Mouse (Mus musculus): Measurements from ENCODE around the gene Mylk. TPM values are rescaled to one million over a fixed set of nuclear protein-coding genes. Genes with fewer than 3 reads are reported as not detected.

The Mylk gene
- polyA plus RNA-seq, 1 experiment from 2014 or later = 5.5 TPM

Other genes with a start within 250 kb of the Mylk start
- 26.7 and 30.0 TPM in 2 replicates for gene Kalrn, start 171.7 kb upstream of the Mylk start, polyA plus RNA-seq (2016; fragmentation: Nextera tagmentation; extraction: Ambion mirVana)
- not detected in 2 replicates for gene Ropn1, start 95.3 kb upstream of the Mylk start, polyA plus RNA-seq (2016; fragmentation: Nextera tagmentation; extraction: Ambion mirVana)
- gene Ccdc14, start 54.6 kb upstream of the Mylk start, polyA plus RNA-seq (2016; fragmentation: Nextera tagmentation; extraction: Ambion mirVana) = 10.4 and 12.0 TPM in 2 replicates

Measured in forebrain, embryonic 12.5 days (tissue).